In genomic region chr3:148867618-148868017, GRCm38 (mm10) we compare ENCODE assay signal across 11 mouse cellular contexts.
DNase-seq lines count a peak whose midpoint lies in the region; ATAC-seq lines count a peak whose summit lies in the region.
"Had no signal": no experiment of that assay in that cellular context is flagged by ENCODE, and none has a peak within 500 bp of the region (broad histone marks: within the 10 kb centered on the region; RNA-seq: fewer than 3 reads in every experiment).

No protein-coding gene starts in this region.

- H3K36me3 ChIP-seq in splenic B cell, adult 2 months (ENCODE audit: control insufficient read depth, insufficient read depth, low read length, poor library complexity, severe bottlenecking): no peaks in the 10 kb centered on the region
- H3K36me3 ChIP-seq: hindbrain, embryonic 15.5 days had no signal

- H3K27me3 ChIP-seq in splenic B cell, adult 2 months (ENCODE audit: control insufficient read depth, insufficient read depth, low read length, poor library complexity, severe bottlenecking): no peaks in the 10 kb centered on the region
- H3K27me3 ChIP-seq: hindbrain, embryonic 15.5 days had no signal

- ATAC-seq in activated CD4-positive, CD25-positive, alpha-beta regulatory T cell, adult 4 months: peak; percentile 73

- peak; percentile 16 for DNase-seq in kidney, adult 11 months
- no peak for DNase-seq in kidney, adult 18-20 months
- DNase-seq in kidney, postnatal 10 days: peak; percentile 43
- peak; percentile 36 for DNase-seq in splenic B cell, adult 2 months (ENCODE audit: low read depth, low spot score)
- no peak for DNase-seq in ovary, postnatal 14 days (ENCODE audit: low spot score)
- no peak for DNase-seq in testis, postnatal 10 days (ENCODE audit: low spot score)
- DNase-seq in cerebellum, adult 18-20 months: no peak
- DNase-seq: cerebellum, adult 2 months; spleen, adult 18-20 months had no signal

Comparison
In these comparisons a context has a peak if more than half of its experiments do, and no peak if none do; other contexts are left out.
1. DNase-seq: peak in kidney, adult 11 months (single experiment), kidney, postnatal 10 days (single experiment) and splenic B cell, adult 2 months (single experiment); none in kidney, adult 18-20 months (single experiment), ovary, postnatal 14 days (single experiment), testis, postnatal 10 days (single experiment) and cerebellum, adult 18-20 months (0 of 2).